Mouse (Mus musculus): ENCODE results near the gene Runx3.

Gene Runx3

GRCm38 (mm10) chr4:135219652-135220051, 99.2 kb downstream of the Runx3 start:
- peak in 1 of 2 experiments; percentile 73 for DNase-seq (ENCODE audit: low spot score in 2 of 2)

DNA sequence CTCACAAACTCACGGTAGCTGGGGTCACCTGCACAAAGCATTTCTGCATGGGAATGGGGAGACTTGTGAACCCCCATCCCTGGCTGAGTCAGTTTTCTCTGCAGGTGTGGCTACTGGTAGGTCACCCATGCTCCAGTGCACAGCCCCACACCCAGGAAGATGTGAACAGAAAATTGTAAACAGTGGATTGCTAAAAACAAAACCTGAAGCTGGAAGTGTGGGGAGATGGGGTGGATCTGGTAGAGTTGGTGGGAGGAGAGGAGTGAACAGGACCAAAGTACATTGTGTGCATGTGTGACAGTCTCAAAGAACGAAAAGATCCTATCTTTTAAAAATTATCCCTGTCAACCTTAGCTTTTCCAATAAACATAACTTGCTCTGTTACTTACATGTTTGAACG, 100.2 kb downstream of the Runx3 start:
- DNase-seq (ENCODE audit: low spot score in 2 of 2) = no peak

DNA sequence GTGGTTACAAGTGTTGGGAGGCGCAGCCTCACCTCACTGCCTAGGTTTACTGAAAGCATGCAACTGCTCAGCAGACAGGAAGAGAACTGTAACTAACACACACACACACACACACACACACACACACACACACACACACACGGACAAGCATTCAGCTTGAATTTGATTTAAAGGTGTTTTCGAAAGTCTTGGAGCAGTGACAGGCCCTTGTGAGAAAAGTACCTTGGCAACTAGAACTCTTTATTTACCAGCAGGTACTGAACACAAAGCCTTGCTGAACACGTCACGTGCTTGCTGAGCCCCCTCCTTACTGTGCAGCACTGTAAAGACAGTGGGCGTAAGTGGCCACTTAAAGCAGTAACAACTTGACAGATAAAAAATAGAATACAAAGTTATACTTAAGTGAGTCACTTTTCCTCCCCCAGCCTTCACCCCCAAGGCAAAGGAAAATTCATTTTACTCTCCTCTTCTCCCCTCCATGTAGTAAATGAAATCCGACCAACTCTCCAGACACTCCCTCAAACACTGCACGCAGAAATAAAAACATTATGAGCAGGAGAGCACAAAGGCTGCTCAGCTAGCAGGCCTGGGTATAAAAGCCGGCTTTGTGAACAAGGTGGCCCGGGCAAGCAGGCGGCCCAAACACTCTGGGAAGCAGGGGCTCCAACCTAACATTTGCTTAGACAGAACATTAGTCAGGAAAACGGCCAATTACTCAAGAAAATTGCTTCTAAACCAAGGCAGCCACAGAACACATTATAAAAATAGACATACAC, 101.4 kb downstream of the Runx3 start:
- no peak for DNase-seq (ENCODE audit: low spot score in 2 of 2)

GRCm38 (mm10) chr4:135223808-135224207, 103.4 kb downstream of the Runx3 start:
- no peak for DNase-seq (ENCODE audit: low spot score in 2 of 2)

- DNase-seq (ENCODE audit: low spot score in 2 of 2) = no peak
Measured at GRCm38 (mm10) chr4:135226008-135226667, 105.7 kb downstream of the Runx3 start.
